Mouse (Mus musculus) embryonic stem cell, embryonic (primary cell): Measurements from ENCODE around the gene Stfa2l1.
"Not testable (repeated sequence)": the region's sequence is repeated elsewhere in the genome, so short reads cannot be mapped to it uniquely, and the experiment has no call there.

Source experiments
- CTCF ChIA-PET, 4 experiments: fragments of 300-600 bp in 2 of 4; fragments of 350-600 bp in 2 of 4; sonication (Branson Sonifier 250); formaldehyde crosslinking; loops; one replicate each; lab custom pipeline; 2022; ENCODE audit warnings: inconsistent platforms in 2 of 4; lab: Charles Lee
- POLR2A ChIA-PET, 4 experiments: fragments of 300-600 bp in 2 of 4; fragments of 350-600 bp in 2 of 4; sonication (Branson Sonifier 250); formaldehyde crosslinking; loops; one replicate each; lab custom pipeline; 2022; ENCODE audit warnings: antibody characterized with exemption in 4 of 4, inconsistent platforms in 1 of 4; lab: Charles Lee

Stfa2l1 gene

GRCm38 (mm10) chr16:36156402-36156975 lies at the start of gene Stfa2l1:
Stfa2l1 (plus strand) TSS chr16:36156811.
- ChIA-PET POLR2A (no interaction called here), CTCF (no interaction called here)

- CTCF ChIA-PET, POLR2A ChIA-PET: not testable (repeated sequence)
Observed at GRCm38 (mm10) chr16:36111486-36111885, 45.1 kb upstream of the Stfa2l1 start.

GRCm38 (mm10) chr16:36115751-36116150 lies 40.9 kb upstream of the Stfa2l1 start:
- CTCF ChIA-PET = not testable (repeated sequence)

GRCm38 (mm10) chr16:36128092-36128491 lies 28.5 kb upstream of the Stfa2l1 start:
- CTCF ChIA-PET = no interaction called here
- POLR2A ChIA-PET = interaction anchor here in 3 of 4 experiments (0.7 to 0.9 kb wide), 4 partner anchors 12 to 422 kb away, joined by 3 to 7 read pairs (median 3); no protein-coding TSS in a partner anchor

More at GRCm38 (mm10) chr16:36115751-36116150, 40.9 kb upstream of the Stfa2l1 start:
- POLR2A ChIA-PET = interaction anchor here in 3 of 4 experiments (0.6 to 1.5 kb wide), 5 partner anchors 12 to 29 kb away, joined by 3 read pairs; no protein-coding TSS in a partner anchor

- ChIA-PET CTCF (no interaction called here), POLR2A (no interaction called here)
Observed at GRCm38 (mm10) chr16:36131141-36131540, 25.5 kb upstream of the Stfa2l1 start, which contains the start of gene Csta1. Csta1 (minus strand) TSS chr16:36131241.

- ChIA-PET POLR2A (interaction anchor here in 1 of 4 experiments (0.7 kb wide), 1 partner anchor 56 kb away, joined by 4 read pairs; no protein-coding TSS in a partner anchor), CTCF (no interaction called here)
Observed at GRCm38 (mm10) chr16:36138201-36138600, 18.4 kb upstream of the Stfa2l1 start.

GRCm38 (mm10) chr16:36167841-36168240 lies 11.2 kb downstream of the Stfa2l1 start:
- CTCF ChIA-PET, POLR2A ChIA-PET: not testable (repeated sequence)

GRCm38 (mm10) chr16:36176108-36176507 lies 19.5 kb downstream of the Stfa2l1 start:
- ChIA-PET CTCF (no interaction called here), POLR2A (interaction anchor here in 1 of 4 experiments (0.5 to 0.6 kb wide), 2 partner anchors 12 to 95 kb away, joined by 3 read pairs; no protein-coding TSS in a partner anchor)

- POLR2A ChIA-PET = no interaction called here
Observed at GRCm38 (mm10) chr16:36179910-36180309, 23.3 kb downstream of the Stfa2l1 start.

GRCm38 (mm10) chr16:36183912-36184311 lies 27.3 kb downstream of the Stfa2l1 start, which contains the start of gene Gm5483:
Gm5483 (plus strand) TSS chr16:36184212.
- POLR2A ChIA-PET = not testable (repeated sequence)

More at GRCm38 (mm10) chr16:36179910-36180309, 23.3 kb downstream of the Stfa2l1 start:
- CTCF ChIA-PET = no interaction called here

GRCm38 (mm10) chr16:36199226-36199625 lies 42.6 kb downstream of the Stfa2l1 start:
- ChIA-PET POLR2A (no interaction called here), CTCF (no interaction called here)

More at GRCm38 (mm10) chr16:36183912-36184311, 27.3 kb downstream of the Stfa2l1 start, which contains the start of gene Gm5483:
- CTCF ChIA-PET = not testable (repeated sequence)

- CTCF ChIA-PET = no interaction called here
- POLR2A ChIA-PET = interaction anchor here in 1 of 4 experiments (0.5 kb wide), 1 partner anchor 1965 kb away, joined by 3 read pairs; no protein-coding TSS in a partner anchor
Observed at GRCm38 (mm10) chr16:36203846-36204245, 47.2 kb downstream of the Stfa2l1 start.

GRCm38 (mm10) chr16:36205684-36206083 lies 49.1 kb downstream of the Stfa2l1 start:
- POLR2A ChIA-PET = interaction anchor here in 2 of 4 experiments (0.6 to 1.2 kb wide), 3 partner anchors 9 to 138 kb away, joined by 3 to 4 read pairs (median 3); partner anchors contain the start of genes Ccdc58 (in 1 of the 2) and Fam162a (in 1 of the 2)
- CTCF ChIA-PET = interaction anchor here in 1 of 4 experiments (0.6 kb wide), 1 partner anchor 255 kb away, joined by 10 read pairs; no protein-coding TSS in a partner anchor

- ChIA-PET CTCF (no interaction called here), POLR2A (no interaction called here)
Observed at GRCm38 (mm10) chr16:36209967-36210453, 53.4 kb downstream of the Stfa2l1 start, which contains the start of gene Gm5416. Gm5416 (plus strand) TSS chr16:36210403.
